Mouse (Mus musculus): ENCODE measurements around the gene Rnf103.

DNA sequence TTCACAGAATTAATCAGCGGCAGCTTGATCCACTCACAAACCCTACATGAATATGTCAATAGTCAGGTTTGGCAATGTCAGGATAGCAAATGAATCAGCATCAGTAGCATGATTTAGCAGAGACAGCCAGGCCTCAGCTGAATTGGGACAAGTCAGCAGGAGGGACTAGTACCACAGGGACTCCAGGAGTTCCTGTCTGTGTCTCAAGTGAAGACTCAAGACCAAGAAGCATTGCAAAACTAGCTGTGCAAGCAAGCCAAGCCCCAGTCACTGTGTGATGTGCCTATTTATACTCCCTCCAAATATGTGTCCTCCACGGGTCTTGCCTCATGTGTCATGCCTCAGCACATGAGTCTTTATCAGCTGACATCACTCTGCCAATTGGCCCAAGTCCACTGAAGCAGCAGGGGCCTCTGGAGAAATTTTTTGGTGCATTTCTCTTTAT lies 61.8 kb downstream of the Rnf103 start:
- no peak for TF ChIP-seq MAX (IDR thresholded peaks at IDR 0.05)
- no peak for TF ChIP-seq CTCF (IDR thresholded peaks at IDR 0.05; ENCODE audit: control insufficient read depth, insufficient read depth, insufficient read length)
- no peak for TF ChIP-seq CEBPB (IDR thresholded peaks at IDR 0.05; ENCODE audit: low read depth)
- TF ChIP-seq MYOD1 (IDR thresholded peaks at IDR 0.05; ENCODE audit: control insufficient read depth, insufficient read length, low read depth): no peak
- no peak for TF ChIP-seq USF1 (IDR thresholded peaks at IDR 0.05; ENCODE audit: low read depth)
